Mouse (Mus musculus) liver, postnatal 0 days (tissue): Measurements from ENCODE around the gene 4933430I17Rik. TPM values are rescaled to one million over a fixed set of nuclear protein-coding genes. Genes with fewer than 3 reads are reported as not detected.
A peak's percentile ranks its signal among the peaks of the same experiment; 100 is the strongest.

Source experiments
- ATAC-seq: fragments of 200-750 bp; cut with Nextera tagmentation; 2 replicates; pipeline ENCODE4 v1.8.0; 2017; ENCODE audit warnings: mild to moderate bottlenecking, moderate library complexity
- DNase-seq: peaks from one replicate; pipeline ENCODE4 v3.0.0-alpha.2; 2016
- H3K27ac ChIP-seq: fragments of 300-500 bp; sonication (generic); 2 replicates; pipeline ENCODE4 v1.5.1; 2014; ENCODE audit warnings: antibody characterized with exemption, moderate library complexity, mild to moderate bottlenecking, low read depth
- H3K27me3 ChIP-seq: fragments of 300-500 bp; sonication (generic); 2 replicates; pipeline ENCODE4 v1.6.1; 2014; ENCODE audit warnings: low read length, control low read depth, mixed read lengths; ENCODE audit not compliant: insufficient read depth
- H3K36me3 ChIP-seq: fragments of 300-500 bp; sonication (generic); replicated peaks from 2 replicates; pipeline ENCODE4 v1.6.1; 2014; ENCODE audit warnings: mild to moderate bottlenecking, control low read depth, low read length, moderate library complexity, mixed read lengths; ENCODE audit not compliant: insufficient read depth
- H3K4me1 ChIP-seq: fragments of 300-500 bp; sonication (generic); 2 replicates; pipeline ENCODE4 v1.6.1; 2014; ENCODE audit warnings: antibody characterized with exemption, mild to moderate bottlenecking, control low read depth; ENCODE audit not compliant: insufficient read depth
- H3K4me2 ChIP-seq: fragments of 300-500 bp; sonication (generic); 2 replicates; pipeline ENCODE4 v1.6.1; 2014; ENCODE audit warnings: low read depth, mild to moderate bottlenecking, low read length, moderate library complexity, mixed read lengths
- H3K4me3 ChIP-seq: fragments of 300-500 bp; sonication (generic); 2 replicates; pipeline ENCODE4 v1.5.1; 2014; ENCODE audit warnings: low read depth, low read length
- H3K9ac ChIP-seq: fragments of 300-500 bp; sonication (generic); replicated peaks from 2 replicates; pipeline ENCODE4 v1.6.1; 2014; ENCODE audit warnings: mild to moderate bottlenecking, moderate library complexity
- H3K9me3 ChIP-seq: fragments of 300-500 bp; sonication (generic); 2 replicates; pipeline ENCODE4 v1.6.1; 2016; ENCODE audit warnings: mild to moderate bottlenecking, control low read depth, low read length, mixed read lengths
- CTCF ChIP-seq: sonication (generic); IDR thresholded peaks from 2 replicates; pipeline ENCODE4 v1.5.1; 2016; ENCODE audit warnings: antibody characterized with exemption, low read depth
- EP300 ChIP-seq: IDR thresholded peaks from 2 replicates; pipeline ENCODE4 v1.6.1; 2016; ENCODE audit warnings: antibody characterized with exemption, low read depth, mild to moderate bottlenecking
- WGBS: fragments of 180-500 bp; shearing (Covaris S2); extraction: QIAGEN DNeasy Blood & Tissue Kit; methylation state at CpG from one replicate; pipeline ENCODE4 v1.1.7; 2014; ENCODE audit not compliant: insufficient replicate concordance; 5-methylcytosine and 5-hydroxymethylcytosine counted together
- polyA plus RNA-seq: library from polyadenylated mRNA; unstranded; fragments of >200 nt; fragmentation: Nextera tagmentation; extraction: Ambion mirVana; gene quantifications from 2 replicates; pipeline ENCODE4 v1.2.1, GENCODE M21; 2015

4933430I17Rik gene
- polyA plus RNA-seq, 1 experiment from 2014 or later = not detected

DNA sequence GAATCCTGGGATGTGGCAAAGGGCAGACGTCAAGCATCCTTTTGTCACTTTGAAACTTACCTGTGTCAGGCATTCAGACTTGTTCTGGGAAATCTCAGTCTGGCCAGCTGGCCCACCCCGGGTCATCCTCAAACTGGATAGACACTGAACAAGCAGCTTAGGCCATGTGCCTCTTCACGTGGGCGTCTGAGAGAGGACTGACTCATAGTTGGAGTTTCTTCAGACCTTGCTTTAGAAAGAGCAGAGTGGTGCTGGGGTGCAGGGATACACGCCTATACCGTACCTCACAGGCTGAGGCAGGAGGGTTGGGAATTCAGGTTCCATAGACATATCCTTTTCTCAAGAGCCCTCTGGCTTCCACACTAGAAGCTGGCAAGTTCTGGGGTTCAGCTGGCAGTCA, 18.6 kb downstream of the 4933430I17Rik start:
- no peaks in the 10 kb centered on the region for H3K36me3 ChIP-seq
- no peaks in the 10 kb centered on the region for H3K9me3 ChIP-seq
- H3K27me3 ChIP-seq = no peaks in the 10 kb centered on the region
- ATAC-seq (no peak), DNase-seq (no peak)
- H3K4me1 ChIP-seq = no peaks in the 10 kb centered on the region
- H3K4me3 ChIP-seq = no peak overlapping the region
- WGBS = 83% methylated on average over 6 of the region's 6 CpGs
- TF ChIP-seq CTCF (no peak), EP300 (no peak)
- no peak overlapping the region for H3K27ac ChIP-seq
- no peak overlapping the region for H3K9ac ChIP-seq
- H3K4me2 ChIP-seq = no peak overlapping the region

DNA sequence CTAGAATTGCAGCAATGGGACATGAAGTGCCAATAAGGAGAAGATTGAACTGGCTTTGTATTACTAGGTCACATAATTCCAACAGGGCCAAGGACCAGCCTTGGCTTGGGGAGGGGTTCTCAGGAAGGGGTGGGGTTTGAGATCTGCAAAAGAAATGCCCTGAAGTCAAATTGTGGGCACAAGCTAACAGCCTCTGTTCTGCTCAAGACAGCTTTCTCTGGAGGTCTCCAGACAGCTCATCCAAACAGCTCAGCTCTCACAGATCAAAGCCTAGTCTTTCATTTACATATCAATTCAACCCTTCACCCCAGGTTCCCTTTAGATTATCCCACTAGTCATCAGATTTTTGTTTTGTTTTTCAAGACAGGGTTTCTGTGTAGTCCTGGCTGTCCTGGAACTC, 19.6 kb downstream of the 4933430I17Rik start:
- Histone ChIP-seq H3K4me3 (no peak overlapping the region), H3K9ac (no peak overlapping the region), H3K9me3 (no peaks in the 10 kb centered on the region), H3K4me2 (no peak overlapping the region), H3K27ac (no peak overlapping the region), H3K27me3 (no peaks in the 10 kb centered on the region), H3K36me3 (no peaks in the 10 kb centered on the region), H3K4me1 (no peaks in the 10 kb centered on the region)
- ATAC-seq (no peak), DNase-seq (no peak)
- TF ChIP-seq EP300 (no peak), CTCF (no peak)

DNA sequence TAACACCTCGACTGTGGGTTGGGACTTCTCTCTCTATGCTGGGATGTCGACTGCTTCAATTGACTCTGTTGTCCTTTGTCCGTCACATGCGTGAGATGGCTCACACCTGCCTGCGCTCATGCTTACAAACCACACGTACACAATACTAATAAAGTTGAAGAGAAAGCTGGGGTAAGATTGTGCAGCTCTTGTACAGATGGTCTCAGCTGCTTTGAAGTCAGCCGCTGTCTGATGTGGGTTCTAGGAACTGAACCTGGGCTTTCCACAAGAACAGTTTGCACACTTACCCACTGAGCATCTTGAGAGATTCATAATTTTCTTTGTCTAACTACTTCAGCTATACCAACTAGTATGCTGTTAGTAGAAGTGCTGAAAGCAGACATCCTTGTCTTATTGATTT, 26.8 kb downstream of the 4933430I17Rik start:
- Histone ChIP-seq H3K36me3 (no peaks in the 10 kb centered on the region), H3K9ac (no peak overlapping the region), H3K4me2 (no peak overlapping the region), H3K4me1 (no peaks in the 10 kb centered on the region), H3K4me3 (no peak overlapping the region), H3K27ac (no peak overlapping the region), H3K27me3 (0 out of 2 replicates have a peak, but pooled peaks cover 4% of the 10 kb centered on the region), H3K9me3 (no peaks in the 10 kb centered on the region)
- DNase-seq (no peak), ATAC-seq (no peak)
- TF ChIP-seq EP300 (no peak), CTCF (no peak)
- 73% methylated on average over 7 of the region's 7 CpGs for WGBS

DNA sequence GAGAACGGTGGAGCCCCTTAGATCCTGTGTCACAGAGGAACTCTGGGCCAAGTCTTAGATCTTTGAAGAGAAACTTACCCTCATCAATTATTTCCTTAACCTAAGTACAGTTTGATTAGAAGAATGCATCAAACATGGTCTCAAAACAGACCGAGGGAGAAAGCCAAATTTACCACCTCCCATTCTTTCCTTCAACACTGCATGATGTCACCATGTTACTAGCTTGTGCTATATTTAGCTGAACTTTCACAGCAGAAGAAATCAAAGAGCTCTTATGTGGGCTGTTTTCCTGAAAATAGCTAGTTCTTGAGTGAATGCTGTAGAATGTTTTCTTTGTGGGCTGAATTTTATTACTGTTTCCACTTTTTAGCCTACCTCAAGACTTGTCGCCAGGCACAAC, 32.3 kb downstream of the 4933430I17Rik start:
- Histone ChIP-seq H3K4me1 (no peaks in the 10 kb centered on the region), H3K9ac (no peak overlapping the region), H3K4me3 (no peak overlapping the region), H3K36me3 (no peaks in the 10 kb centered on the region), H3K4me2 (no peak overlapping the region), H3K27ac (no peak overlapping the region), H3K27me3 (no peaks in the 10 kb centered on the region), H3K9me3 (no peaks in the 10 kb centered on the region)
- TF ChIP-seq EP300 = no peak
- no peak for TF ChIP-seq CTCF
- WGBS = 56% methylated on average over 3 of the region's 3 CpGs
- DNase-seq (no peak), ATAC-seq (no peak)

DNA sequence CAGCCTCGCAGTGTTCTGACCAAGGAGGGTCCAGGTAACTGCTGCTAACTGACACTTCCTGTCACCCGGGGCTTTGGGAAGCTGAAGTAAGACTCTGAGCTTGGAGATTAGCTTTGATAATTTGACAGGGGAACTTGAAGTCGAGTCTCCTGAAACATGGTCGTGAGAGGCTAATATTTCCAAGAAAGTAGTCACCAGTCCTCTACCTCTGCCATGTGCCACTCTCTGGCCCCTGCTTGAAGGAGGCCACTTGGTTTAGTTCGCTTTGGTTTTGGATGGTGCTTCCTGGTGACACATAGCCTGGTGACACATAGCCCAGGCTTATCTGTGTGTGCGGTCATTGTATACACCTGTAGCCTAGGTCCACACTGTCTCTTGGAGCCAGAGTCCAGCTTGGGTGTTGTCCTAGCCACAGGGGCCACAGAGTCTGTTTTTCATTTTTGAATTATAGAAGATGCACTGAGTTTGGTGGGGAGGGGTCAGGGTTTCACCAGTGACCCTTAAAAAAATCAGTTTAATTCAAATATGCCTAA, 34.7 kb downstream of the 4933430I17Rik start, which contains the start of gene Rgs3:
Gene Rgs3 (plus strand): TSS at position 51 of the 533 bp plus-strand sequence.
- DNase-seq (no peak), ATAC-seq (no peak)
- H3K4me3 ChIP-seq = no peak within 1 kb of the TSS
- no peaks in the 10 kb centered on the region for H3K36me3 ChIP-seq
- no peak within 1 kb of the TSS for H3K9ac ChIP-seq
- H3K4me2 ChIP-seq = no peak within 1 kb of the TSS
- no peaks in the 10 kb centered on the region for H3K27me3 ChIP-seq
- H3K9me3 ChIP-seq = no peaks in the 10 kb centered on the region
- TF ChIP-seq CTCF (no peak), EP300 (no peak)
- H3K4me1 ChIP-seq = no peaks in the 10 kb centered on the region
- no peak within 1 kb of the TSS for H3K27ac ChIP-seq
- WGBS = 29% methylated on average over 6 of the region's 6 CpGs

DNA sequence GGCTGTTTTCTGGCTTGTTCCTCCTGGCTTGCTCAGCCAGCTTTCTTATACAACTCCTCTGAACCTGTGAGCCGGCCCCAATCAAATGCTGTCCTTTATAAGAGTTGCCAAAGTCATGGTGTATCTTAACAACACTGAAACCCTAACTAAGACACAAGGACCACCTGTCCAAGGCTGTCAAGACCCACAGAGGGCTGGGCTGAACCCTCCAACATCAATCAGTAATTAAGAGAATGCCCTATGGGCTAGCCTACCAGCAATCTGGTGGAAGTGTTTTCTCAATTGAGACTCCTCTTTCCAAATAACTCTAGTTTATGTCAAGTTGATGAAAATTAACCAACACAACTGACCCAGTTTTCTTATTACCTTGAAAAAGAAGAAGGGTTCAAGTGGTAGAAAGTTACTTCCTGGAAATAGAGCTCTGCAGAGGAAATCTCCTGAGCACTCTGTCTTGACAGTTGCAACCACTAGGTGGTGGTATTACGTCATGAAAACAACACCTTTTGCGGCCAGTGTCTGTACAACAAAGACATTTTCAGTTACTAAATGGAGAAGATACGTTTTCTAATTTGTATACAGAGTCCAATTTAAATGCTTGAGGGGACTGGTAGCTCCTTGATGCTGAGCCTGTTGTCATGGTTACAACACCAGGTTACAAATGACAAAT, 35.9 kb downstream of the 4933430I17Rik start:
- ATAC-seq (peak; percentile 41; the same call in 1 of the 2 replicates), DNase-seq (peak; percentile 67)
- Histone ChIP-seq H3K9ac (no peak overlapping the region), H3K4me3 (no peak overlapping the region), H3K27me3 (no peaks in the 10 kb centered on the region), H3K4me1 (no peaks in the 10 kb centered on the region), H3K36me3 (no peaks in the 10 kb centered on the region), H3K27ac (no peak overlapping the region), H3K4me2 (no peak overlapping the region), H3K9me3 (no peaks in the 10 kb centered on the region)
- no peak for TF ChIP-seq EP300
- peak; percentile 89 for TF ChIP-seq CTCF
- 23% methylated on average over 4 of the region's 4 CpGs for WGBS

DNA sequence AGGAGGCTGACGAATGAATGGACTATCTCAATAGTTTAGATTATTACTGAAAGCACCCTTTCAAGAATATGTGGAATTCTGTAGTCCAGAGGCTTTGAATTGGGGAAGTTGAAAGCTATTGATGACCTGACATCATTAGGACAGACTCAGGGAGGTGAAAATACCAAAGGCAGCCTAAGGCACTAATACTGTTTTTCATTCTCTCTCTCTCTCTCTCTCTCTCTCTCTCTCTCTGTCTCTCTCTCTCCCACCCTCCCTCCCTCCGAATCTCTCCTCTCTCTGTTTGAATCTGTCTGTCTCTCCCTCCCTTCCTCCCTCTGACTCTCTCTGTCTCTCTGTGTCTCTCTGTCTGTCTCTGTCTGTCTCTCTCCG, 36.4 kb downstream of the 4933430I17Rik start:
- Histone ChIP-seq H3K4me2 (no peak overlapping the region), H3K36me3 (no peaks in the 10 kb centered on the region), H3K4me3 (no peak overlapping the region), H3K27me3 (no peaks in the 10 kb centered on the region), H3K9ac (no peak overlapping the region), H3K9me3 (no peaks in the 10 kb centered on the region), H3K4me1 (no peaks in the 10 kb centered on the region), H3K27ac (no peak overlapping the region)
- 46% methylated on average over 3 of the region's 3 CpGs for WGBS
- ATAC-seq (no peak), DNase-seq (no peak)
- TF ChIP-seq CTCF = no peak
- no peak for TF ChIP-seq EP300
